Mouse (Mus musculus): Measurements from ENCODE around the gene Itk. TPM values are rescaled to one million over a fixed set of nuclear protein-coding genes. Genes with fewer than 3 reads are reported as not detected.

Gene Itk
- polyA plus RNA-seq, 1 experiment from 2014 or later: not detected

Other genes with a start within 250 kb of the Itk start
- 0.10 and 0.25 TPM in 2 replicates for gene Nipal4, start 223.0 kb downstream of the Itk start, polyA plus RNA-seq (2014; fragmentation: Nextera tagmentation; extraction: Ambion mirVana)
- gene Fndc9, start 154.0 kb downstream of the Itk start, polyA plus RNA-seq (2014; fragmentation: Nextera tagmentation; extraction: Ambion mirVana): 5.1 and 5.9 TPM in 2 replicates
- 57.8 and 78.9 TPM in 2 replicates for gene Cyfip2, start 76.7 kb downstream of the Itk start, polyA plus RNA-seq (2014; fragmentation: Nextera tagmentation; extraction: Ambion mirVana)
- not detected in 2 replicates for gene Fam71b, start 7.0 kb upstream of the Itk start, polyA plus RNA-seq (2014; fragmentation: Nextera tagmentation; extraction: Ambion mirVana)
- gene Med7, start 47.4 kb upstream of the Itk start, polyA plus RNA-seq (2014; fragmentation: Nextera tagmentation; extraction: Ambion mirVana): 92.3 and 93.0 TPM in 2 replicates
- 0.11 TPM in 1 of 2 replicates, not detected in the other for gene Havcr2, start 65.4 kb upstream of the Itk start, polyA plus RNA-seq (2014; fragmentation: Nextera tagmentation; extraction: Ambion mirVana)
- gene Gm12169, start 134.7 kb upstream of the Itk start, polyA plus RNA-seq (2014; fragmentation: Nextera tagmentation; extraction: Ambion mirVana): not detected in 2 replicates
- not detected in 2 replicates for gene BC053393, start 182.0 kb upstream of the Itk start, polyA plus RNA-seq (2014; fragmentation: Nextera tagmentation; extraction: Ambion mirVana)
- not detected in 2 replicates for gene Dppa1, start 239.7 kb upstream of the Itk start, polyA plus RNA-seq (2014; fragmentation: Nextera tagmentation; extraction: Ambion mirVana)